Mouse (Mus musculus) kidney, adult 11 months (tissue): ENCODE measurements around the gene Sin3a.

Experiments used
- DNase-seq: peaks from one replicate; pipeline ENCODE4 v3.0.0; 2022

Gene Sin3a

DNA sequence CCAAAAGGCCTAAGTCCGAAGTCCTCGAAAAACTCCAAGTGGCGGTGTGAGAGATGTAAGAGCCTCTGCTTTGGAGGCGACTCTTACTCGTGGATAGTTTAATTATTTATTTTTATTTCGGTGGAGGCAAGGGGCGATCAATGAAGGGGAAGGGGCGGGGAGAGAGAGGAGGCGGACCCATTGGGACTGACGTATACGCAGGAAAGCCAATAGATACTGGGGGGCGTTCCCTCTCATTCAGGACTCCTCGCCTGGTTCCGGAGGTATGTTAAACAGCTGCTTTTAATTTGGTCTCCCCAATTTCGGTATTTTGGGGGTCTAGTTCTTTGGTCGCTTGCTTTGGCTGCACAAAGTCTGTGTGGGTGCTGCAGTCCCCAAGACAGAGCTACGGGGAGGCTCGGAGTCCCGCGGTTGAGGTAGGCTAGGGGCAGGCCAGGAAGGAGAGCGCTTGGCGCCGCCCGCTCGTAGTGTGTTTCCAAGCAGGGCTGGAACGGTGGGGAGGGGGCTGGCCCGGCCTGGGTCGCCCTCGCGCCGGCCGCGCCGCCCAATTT lies at the start of gene Sin3a:
Gene Sin3a (plus strand): TSS at position 240 of the 551 bp plus-strand sequence.
- peak; percentile 89 for DNase-seq

DNA sequence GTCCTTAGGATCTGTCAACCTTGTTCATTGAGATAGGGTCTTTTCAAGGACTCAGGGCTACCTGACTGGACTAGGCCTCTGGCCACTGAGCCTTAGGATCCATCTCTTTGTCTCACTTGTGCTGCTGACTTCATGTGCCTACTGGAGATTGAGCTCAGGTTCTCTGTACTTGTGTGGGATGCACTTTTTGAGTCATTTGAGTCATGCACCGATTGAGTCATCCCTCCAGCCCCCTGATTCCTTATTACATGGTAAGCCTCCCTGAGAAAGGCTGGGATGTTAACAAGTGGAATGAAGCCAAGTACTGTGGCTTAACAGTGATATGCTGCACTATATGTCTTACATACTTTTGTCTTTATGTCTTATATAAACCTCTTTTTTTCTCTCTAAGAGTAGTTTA lies 40.1 kb upstream of the Sin3a start:
- no peak for DNase-seq

DNA sequence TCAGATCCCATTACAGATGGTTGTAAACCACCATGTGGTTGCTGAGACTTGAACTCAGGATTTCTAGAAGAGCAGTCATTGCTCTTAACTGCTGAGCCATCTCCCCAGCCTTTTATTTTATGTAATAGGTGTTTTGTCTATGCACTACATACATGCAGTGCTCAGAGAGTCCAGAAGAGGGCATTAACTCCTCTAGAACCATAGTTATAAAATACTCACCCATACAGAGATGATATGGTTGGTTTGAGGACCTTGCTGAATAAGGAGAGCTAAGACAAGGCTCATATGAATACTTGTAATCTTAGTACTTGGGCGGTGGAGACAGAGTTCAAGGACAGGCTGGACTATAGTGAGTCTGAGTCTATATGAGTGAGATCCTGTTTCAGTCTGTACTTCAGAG lies 15.6 kb upstream of the Sin3a start:
- peak; percentile 54 for DNase-seq

DNA sequence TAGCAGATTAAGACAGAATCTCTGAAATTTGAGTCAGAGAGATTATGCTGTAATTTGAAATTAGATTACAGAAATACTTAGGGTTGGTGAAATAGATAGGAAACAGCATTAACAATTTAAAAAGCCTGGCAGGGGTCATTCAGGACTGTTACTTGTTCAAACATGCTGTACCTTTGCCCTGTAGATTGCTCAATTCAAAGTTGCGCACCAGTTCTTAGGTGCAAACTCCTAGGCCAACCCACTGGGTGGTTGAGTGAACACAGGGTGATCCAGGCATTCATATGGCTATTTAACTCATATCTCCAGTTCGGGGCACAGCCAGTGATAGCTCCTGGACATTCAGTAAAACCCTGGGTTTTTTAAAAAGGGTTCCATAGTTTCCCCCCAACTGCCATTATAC lies 7.7 kb upstream of the Sin3a start:
- no peak for DNase-seq

DNA sequence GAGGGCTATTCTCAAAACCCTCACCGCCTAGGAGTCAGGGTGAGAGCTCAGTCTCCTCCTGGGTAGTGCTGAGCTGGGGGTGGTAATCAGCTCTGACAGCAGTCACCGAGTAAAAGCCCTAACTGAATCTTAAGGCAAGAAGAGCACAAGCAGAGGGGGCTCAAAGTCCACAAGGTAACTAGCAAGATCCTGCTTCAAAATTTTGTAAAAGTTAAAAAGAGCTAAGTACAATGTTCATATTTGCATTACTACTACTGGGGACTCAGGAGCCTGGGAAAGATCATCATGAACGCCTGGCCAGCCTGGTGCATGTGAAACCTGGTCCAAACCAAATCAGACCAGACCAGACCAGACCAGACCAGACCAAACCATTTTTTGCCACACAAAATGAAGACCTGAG lies 3.6 kb upstream of the Sin3a start:
- no peak for DNase-seq

DNA sequence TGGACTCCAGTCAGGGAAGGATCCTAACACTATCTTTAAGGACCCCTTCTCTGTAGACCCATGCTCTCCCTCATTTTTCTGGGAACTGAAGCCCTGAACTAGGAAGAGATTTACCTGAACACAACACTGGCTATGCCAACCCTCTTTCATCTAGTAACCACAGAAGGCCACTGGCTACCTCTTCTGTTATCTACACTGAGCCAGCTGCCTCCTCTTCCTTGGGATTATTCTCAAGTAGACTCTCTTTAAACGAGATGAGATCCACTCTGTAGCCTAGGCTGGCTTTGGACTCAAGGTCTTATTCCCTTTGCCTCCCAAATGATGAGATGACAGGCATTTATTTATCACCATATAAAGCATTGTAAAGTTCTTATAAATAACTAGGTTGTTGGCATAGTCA lies 1.6 kb upstream of the Sin3a start:
- DNase-seq, result no peak

DNA sequence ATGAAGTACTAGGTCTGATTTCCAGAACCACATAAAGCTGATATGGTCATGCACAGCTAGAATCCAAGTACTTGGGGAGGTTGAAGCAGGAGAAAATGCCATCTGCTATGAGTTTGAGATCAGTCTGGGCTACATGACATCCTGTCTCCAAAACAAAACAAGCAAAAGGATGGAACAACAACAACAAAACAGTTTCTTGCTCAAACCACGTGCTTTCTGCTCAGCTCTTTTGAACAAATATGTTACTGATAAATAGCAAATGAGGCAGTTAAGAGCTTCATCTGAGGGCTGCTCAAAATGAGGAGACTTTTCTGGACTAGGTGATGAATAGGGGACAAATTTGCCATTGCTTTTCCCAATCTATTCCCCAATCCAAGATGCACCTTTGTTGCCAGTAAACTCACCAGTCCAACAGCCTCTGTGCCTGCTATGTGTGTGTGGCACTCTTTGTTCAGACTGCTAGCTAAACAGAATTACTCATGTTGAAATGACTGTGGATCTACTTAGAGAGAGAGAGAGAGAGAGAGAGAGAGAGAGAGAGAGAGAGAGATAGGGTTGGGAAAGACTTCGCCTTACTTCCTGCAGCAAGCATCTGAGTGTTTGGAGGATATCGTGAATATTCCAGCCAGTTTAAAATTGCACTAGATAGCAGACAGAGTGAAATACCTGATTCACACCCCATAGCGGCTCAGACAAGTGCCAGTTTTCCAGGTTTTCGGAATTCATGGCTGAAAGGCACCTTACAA lies 867 bp upstream of the Sin3a start:
- no peak for DNase-seq

DNA sequence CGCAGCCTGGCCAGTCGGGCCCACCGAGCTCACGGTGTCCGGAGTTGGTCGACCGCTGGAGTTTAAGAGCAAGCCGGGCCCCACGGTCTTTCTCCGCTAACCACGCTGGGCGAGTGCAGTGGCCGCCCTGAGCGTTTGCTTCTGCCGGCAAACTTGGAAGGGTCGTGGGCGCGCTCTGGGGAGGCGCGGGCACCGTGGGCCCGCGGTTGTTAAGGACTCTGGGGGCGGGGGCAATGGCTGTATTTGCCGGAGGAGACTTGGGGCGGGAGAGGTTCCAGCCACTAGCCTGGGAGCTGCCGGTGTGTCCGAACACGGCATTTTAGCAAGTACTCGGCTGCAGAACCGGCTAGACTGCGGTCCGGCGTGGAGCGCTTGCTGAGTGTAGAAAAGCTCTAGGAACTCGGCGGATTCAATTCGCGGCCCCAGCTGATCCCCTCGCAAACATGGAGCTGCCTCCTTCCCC lies 717 bp downstream of the Sin3a start:
- no peak for DNase-seq

DNA sequence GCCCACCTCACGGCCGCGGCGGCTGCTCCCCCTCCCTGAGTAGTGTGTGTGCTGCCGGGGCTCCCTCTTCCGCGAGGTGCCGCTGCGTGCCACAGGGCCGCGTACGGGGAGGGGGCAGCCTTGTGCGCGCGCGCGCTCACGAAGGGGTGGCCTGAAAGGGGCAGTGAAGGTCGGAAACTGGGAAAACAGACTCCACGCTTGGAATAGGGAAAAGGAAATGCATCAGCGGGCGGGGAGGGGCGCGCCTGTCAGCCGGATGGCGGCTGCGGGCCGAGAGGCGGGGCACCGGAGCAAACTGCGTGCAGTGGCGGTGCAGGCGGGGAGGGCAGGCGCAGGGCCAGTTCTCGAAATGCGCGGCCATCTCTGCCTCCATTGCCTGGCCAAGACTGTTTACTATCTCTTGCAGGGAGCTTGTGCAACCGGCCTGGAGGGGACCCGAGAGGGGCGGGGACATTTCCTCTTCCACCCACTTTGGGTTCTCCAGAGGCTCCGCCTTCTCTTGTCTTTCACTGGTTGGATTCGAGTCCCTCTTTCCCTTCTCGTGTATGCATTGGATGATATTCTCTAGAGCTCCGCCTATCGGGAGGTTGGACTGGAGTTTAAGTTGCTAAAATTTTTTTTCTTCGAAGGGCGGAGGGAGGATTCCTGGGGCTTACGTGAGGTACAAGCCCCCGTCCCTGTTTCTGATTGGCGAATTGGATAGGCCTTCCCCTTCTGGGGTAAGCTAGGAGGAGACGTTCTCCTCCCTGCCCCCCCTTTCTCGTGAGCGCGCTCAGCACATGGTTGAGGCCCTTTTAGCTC lies 1.3 kb downstream of the Sin3a start:
- DNase-seq, result peak; percentile 99

DNA sequence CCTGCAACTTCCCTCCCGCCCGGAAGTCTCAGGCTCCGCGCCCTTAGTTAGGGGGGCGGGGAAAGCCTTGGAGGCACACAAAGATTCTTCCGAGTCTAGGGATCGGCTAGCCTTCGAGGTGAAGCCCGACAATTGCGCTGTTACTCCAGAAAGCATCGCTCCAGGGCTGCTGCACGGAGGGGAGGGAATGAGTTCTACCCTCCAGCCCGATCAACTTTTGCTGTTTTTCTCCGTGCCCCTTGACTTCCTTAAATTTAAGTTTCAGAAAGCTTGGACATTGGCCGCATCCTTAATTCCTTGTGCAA lies 1.9 kb downstream of the Sin3a start:
- no peak for DNase-seq

DNA sequence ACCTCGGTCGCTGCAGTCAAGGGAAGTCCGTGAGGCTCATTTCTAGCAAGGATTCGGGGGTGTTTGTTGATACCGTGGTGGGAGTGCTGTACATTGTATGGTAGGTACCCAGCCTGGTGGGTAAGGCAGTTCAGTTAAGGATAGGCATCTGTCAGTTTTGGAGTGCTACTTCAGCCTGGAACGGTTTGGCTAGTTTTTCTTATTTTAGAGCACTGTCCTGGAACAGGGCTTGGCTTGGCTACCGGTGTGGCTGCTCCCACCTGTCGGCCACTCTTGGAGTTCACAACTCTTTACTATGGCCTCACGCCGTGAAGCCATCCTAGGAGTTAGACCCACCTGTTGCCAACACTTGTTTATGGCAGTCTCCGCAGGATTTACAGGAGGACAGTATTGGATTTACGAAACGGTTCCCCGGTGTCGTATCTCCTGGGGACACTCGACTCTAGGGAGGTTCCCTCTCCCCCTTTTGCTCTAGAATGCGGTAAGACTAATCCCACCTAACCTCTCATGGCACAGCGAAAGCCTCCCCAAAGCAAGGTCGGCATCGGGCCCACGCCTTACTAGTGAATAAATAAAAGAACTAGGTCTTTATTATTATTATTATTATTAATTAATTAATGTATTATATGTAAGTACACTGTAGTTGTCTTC lies 2.5 kb downstream of the Sin3a start:
- DNase-seq, result peak; percentile 54

DNA sequence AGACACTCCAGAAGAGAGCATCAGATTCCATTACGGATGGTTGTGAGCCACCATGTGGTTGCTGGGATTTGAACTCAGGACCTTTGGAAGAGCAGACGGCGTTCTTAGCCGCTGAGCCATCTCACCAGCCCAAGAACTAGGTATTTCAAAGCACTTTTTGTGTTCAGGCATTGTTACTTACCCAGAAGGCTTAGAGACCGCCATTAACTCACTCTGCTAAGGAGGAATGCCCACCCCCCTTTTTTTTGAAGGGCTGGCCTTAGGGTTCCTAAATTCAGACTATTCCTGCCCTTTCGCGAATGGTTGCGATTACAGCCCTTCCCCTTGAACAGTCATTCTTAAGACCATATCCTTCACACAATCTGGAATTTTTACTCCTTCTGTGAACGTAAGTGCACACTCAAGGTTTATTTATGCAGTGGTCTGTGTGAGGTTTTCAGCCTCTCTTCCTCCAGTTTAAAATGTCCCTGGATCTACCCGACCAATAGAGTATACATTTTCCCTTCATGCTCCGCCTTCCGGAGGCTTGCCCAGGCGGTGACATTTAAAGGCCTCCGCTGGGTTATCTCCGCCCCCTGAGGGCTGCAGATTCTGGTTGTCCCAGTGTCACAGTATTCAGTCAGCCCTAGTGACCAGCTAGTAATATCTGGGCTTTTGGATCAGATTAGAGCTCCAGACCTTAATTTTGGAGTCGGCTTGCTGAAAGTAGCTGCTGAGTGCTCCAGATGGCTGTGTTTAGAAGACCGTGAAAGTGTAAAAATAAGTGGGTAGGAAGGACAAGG lies 3.2 kb downstream of the Sin3a start:
- DNase-seq, result peak; percentile 82

DNA sequence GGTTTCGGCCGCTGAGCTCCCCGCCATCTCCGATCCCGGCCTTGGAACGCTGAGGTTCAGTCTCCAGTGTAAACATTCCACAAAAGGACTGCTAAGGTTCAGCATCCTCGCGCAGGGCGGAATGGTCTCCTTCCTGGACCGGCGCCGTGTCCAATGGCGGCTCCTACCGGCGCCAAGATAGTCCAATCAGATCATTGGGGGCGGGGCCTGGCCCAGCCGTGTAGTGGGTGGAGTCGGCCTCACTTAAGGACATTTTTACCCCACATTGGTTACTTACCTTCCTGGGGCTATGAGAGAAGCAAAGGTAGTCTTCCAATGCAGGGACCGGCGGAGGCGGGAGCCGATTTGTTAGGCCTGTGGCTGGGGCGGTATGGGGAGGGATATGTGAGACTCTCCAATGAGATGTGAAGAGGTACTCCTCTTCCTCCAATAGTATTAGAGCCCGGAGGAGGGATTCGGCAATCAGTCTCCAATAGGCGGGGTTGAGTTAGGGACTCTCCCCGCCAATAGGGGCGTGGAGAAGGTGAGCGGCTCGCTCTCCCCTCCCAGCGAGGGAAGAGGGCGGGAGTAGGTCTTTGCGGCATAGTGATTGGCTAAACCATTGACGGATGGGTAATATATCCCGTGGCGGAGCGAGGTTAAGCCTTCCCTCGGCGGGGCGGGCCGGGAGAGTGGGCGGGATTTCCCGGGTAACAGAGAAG lies 4.0 kb downstream of the Sin3a start:
- peak; percentile 100 for DNase-seq

DNA sequence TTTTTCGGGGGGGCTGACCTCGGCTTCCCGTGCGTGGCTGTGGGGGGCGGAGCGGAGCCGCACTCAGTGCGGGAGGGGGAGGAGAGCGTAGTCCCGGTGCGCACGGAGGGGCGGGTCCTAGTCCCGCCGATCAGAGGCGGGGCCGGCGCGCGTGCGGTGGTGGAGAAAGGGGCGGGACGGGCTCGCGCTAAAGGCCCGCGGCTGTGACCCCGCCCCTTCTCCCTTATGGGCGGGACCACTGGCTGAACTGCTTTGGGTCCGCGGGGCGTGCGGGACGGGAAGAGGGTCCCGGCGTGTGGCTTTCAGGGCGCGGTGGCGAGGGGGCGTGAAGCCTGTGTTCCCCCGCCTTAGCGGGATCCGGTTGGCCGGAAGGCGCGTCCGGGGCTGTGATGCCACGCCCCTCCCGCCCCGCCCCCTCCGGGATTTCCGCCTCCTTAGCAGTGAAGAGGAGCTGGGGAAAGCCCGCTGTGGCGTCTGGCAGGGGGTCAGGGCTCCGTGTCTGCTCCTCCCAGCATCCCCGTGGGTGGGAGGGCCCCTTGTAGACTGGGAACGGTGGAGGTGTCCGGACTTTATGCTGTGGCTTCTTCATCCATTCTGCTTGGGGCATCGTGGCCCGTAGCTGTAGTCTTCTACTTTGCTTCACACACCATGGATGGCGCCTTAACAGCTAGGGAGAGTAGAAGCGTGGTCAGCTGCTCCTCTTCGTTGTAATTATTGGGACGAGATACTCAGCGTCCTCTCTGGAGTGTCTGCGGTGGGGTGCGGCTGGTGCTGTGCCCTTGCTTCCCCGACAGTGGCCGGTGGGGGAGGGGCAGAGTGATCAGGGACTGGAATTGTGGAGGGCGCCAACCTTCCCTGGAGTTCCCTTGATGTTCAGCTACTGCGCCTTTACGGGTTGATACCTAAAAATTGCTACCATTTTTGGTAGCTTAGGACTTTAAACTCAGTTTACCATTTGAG lies 5.1 kb downstream of the Sin3a start:
- peak; percentile 91 for DNase-seq

DNA sequence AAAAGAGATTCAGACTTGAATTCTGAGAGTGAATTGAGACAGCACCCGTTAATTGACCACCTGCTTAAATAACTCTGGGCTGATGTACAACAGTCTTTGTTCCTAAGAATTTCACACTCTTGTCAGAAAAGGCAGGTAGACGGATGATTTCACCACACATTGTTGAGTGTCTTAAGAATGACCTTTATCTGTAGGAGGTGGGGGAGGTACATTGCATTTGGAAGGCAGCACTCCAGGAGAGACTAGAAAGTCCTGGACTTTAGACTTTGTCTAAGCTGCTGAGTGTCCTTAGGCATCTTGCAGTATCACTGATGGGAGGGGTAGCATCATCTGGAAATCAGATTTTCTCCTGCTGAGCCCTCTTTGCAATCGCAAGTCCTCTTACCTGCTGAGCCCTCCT lies 10.4 kb downstream of the Sin3a start:
- DNase-seq, result no peak

DNA sequence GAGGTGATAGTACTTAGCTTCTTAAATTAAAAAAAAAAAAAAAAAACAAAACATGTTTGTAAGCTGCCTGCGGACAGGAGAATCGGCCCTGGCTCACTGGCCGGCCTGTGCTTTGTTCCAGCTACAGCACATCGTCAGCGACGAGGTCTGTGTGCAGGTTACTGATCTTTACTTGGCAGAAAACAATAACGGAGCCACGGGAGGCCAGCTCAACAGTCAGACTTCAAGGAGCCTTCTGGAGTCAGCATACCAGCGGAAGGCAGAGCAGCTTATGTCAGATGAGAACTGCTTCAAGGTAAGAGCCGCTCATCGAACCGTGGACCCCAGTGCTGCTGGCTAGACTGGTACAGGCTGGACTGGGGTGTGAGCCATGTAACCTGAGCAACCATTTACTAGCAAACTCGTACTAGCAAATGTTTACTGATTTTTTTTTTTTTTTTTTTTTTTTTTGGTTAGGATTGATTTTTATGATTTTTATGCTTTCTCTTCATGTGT lies 45.5 kb downstream of the Sin3a start:
- peak; percentile 45 for DNase-seq

DNA sequence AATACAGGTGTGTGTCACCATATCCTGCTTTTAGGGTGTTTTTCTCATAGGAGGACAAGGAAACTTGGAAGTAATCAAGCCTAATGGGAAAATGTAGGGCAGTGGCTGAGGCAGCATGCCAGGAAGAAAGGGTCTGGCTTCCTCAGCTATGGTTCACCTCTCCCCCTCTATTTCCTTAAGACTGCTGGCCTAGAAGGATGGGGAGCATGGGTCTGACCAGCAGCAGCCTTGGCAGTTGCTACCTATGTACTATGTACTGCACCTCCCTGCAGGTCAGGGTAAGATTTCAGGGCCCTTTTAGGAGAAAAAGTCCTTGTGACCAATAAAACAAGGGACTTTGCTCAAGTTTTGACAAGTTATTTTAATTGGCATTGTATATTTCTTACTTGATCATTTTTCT lies 57.8 kb downstream of the Sin3a start:
- no peak for DNase-seq

DNA sequence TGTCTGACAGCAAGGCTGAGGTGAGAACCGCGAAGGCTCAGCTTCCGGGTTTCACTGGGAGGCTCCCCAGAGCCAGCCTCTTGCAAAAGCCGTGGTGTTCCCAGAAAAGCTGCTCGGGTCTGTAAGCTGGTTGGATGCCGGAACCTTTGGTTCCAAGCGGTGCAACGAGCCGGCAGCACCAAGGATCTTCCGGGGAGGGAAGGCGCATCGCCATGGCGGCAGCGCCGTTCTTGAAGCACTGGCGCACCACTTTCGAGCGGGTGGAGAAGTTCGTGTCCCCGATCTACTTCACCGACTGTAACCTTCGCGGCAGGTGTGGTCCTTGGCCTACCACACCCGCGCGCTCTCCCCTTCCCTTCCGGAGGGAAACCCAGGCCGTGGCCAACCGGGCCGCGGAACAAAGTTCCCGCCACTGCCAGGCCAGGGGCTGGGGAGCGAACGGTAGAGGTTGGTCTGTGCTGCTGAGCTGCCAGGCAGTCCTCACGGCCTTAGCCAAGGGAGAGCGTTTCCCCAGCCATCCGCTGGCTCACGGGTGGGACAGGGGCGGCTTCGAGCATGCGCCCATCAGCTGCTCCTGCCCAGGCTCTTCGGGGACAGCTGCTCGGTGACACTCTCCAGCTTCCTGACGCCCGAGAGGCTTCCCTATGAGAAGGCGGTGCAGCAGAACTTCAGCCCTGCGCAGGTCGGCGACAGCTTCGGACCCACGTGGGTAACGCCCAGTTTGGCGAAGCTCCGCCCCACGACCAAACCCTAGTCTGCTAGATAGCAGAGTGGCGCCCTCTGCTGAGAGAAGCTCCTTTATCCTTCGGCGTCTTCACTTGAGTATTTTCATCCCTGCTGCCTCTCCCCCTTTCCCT lies 59.0 kb downstream of the Sin3a start, which contains the start of gene Man2c1:
Gene Man2c1 (plus strand): TSS at position 114 of the 857 bp plus-strand sequence.
- peak; percentile 94 for DNase-seq

DNA sequence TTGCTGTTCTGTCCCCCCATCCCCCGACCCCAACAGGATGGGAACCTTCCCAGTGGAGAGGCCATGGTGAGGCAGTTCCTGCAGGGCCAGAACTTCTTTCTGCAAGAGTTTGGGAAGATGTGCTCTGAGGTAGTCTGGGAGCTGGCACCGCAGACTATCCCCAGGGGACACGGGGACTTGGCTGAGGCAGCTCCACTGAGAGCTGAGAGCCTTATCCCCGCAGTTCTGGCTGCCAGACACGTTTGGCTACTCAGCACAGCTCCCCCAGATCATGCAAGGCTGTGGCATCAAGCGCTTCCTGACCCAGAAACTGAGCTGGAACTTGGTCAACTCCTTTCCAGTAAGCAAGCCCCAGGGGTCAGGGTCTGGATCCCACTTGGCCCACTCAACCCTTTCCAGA lies 65.4 kb downstream of the Sin3a start:
- DNase-seq, result no peak

DNA sequence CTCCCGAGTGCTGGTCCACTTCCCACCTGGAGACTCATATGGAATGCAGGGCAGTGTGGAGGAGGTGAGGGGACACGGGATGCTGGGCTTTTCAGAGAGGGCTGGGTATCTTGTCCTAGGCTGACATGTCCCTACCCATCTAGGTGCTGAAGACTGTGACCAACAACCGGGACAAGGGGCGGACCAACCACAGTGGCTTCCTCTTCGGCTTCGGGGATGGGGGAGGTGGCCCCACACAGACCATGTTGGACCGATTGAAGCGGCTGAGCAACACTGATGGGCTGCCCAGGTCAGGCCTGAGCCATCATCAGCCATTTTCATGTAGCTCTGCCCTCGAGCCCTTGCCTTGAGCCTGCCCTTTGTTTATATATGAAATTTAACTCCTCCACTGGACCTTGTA lies 65.9 kb downstream of the Sin3a start:
- DNase-seq, result no peak
